Comparison of ENCODE assay signal across 9 mouse cellular contexts in genomic region chr1:51879333-51879770, GRCm38 (mm10). TPM values are rescaled to one million over a fixed set of nuclear protein-coding genes. Genes with fewer than 3 reads are reported as not detected.
DNase-seq lines count a peak whose midpoint lies in the region; ATAC-seq and TF ChIP-seq lines count a peak whose summit lies in the region.
"Had no signal": no experiment of that assay in that cellular context is flagged by ENCODE, and none has a peak within 500 bp of the region (broad histone marks: within the 10 kb centered on the region; RNA-seq: fewer than 3 reads in every experiment).

No protein-coding gene starts in this region.

- H3K4me3 ChIP-seq in hindbrain, embryonic 11.5 days (ENCODE audit: low read depth, low read length), result no peak overlapping the region
- no peak overlapping the region for H3K4me3 ChIP-seq in liver, adult 2 months (ENCODE audit: insufficient read depth, low read depth, low read length)
- H3K4me3 ChIP-seq in stomach, postnatal 0 days (ENCODE audit: low read depth, low read length), result no peak overlapping the region
- H3K4me3 ChIP-seq: liver, embryonic 15.5 days had no signal

- peaks cover 41% of the 10 kb centered on the region for H3K79me2 ChIP-seq in liver, adult 2 months (ENCODE audit: control insufficient read depth, insufficient read depth, low read length)

- ATAC-seq in hindbrain, embryonic 11.5 days (ENCODE audit: low FRiP score), result no peak
- no peak for ATAC-seq in stomach, postnatal 0 days (ENCODE audit: low FRiP score, low TSS enrichment)

- H3K4me1 ChIP-seq in hindbrain, embryonic 11.5 days (replicated peaks; ENCODE audit: control insufficient read depth, insufficient read depth, low read length), result peaks cover 9% of the 10 kb centered on the region
- H3K4me1 ChIP-seq in liver, adult 2 months (ENCODE audit: control insufficient read depth, insufficient read depth, low read length), result peaks cover 49% of the 10 kb centered on the region
- 0 out of 2 replicates have a peak, but pooled peaks cover 2% of the 10 kb centered on the region for H3K4me1 ChIP-seq in stomach, postnatal 0 days (replicated peaks; ENCODE audit: control insufficient read depth, insufficient read depth)

- H3K36me3 ChIP-seq in hindbrain, embryonic 11.5 days (ENCODE audit: control insufficient read depth, insufficient read depth, low read length), result no peaks in the 10 kb centered on the region
- peaks cover 4% of the 10 kb centered on the region; the same call in 1 of the 2 replicates for H3K36me3 ChIP-seq in liver, adult 2 months (ENCODE audit: control insufficient read depth, insufficient read depth, low read length)
- H3K36me3 ChIP-seq in stomach, postnatal 0 days (ENCODE audit: control insufficient read depth, insufficient read depth, low read length), result no peaks in the 10 kb centered on the region
- H3K36me3 ChIP-seq: liver, embryonic 15.5 days had no signal

- H3K9me3 ChIP-seq in hindbrain, embryonic 11.5 days (ENCODE audit: control insufficient read depth, low read length), result no peaks in the 10 kb centered on the region
- H3K9me3 ChIP-seq in stomach, postnatal 0 days (ENCODE audit: control insufficient read depth, low read length), result no peaks in the 10 kb centered on the region
- H3K9me3 ChIP-seq: liver, embryonic 15.5 days had no signal

- H3K4me2 ChIP-seq in hindbrain, embryonic 11.5 days (replicated peaks; ENCODE audit: low read depth, low read length), result no peak overlapping the region
- H3K4me2 ChIP-seq in stomach, postnatal 0 days (replicated peaks; ENCODE audit: low read depth), result 0 out of 2 replicates have a peak overlapping the region, but pooled peaks have one; percentile 8
- H3K4me2 ChIP-seq: liver, embryonic 15.5 days had no signal

- TF ChIP-seq CTCF in liver, adult 2 months (IDR thresholded peaks at IDR 0.05; ENCODE audit: low read depth, low read length), result no peak
- no peak for TF ChIP-seq CTCF in stomach, postnatal 0 days (IDR thresholded peaks at IDR 0.05; ENCODE audit: low read depth)

- peak; percentile 78 for DNase-seq in Muller cell, postnatal 12 days (ENCODE audit: inconsistent ontology term)
- DNase-seq in embryo, embryonic 9.5 days (ENCODE audit: extremely low spot score), result peak; percentile 39
- peak; percentile 19 for DNase-seq in hindbrain, embryonic 11.5 days (ENCODE audit: low spot score)
- peak; percentile 60 for DNase-seq in liver, adult 2 months (ENCODE audit: extremely low read depth, low read depth, low spot score)
- DNase-seq in stomach, postnatal 0 days (ENCODE audit: low spot score), result no peak
- no peak for DNase-seq in right cerebral cortex, adult 18-20 months
- no peak for DNase-seq in MN1 (ENCODE audit: low spot score)
- DNase-seq in layer of hippocampus, adult 8-10 months (ENCODE audit: low spot score in 2 of 2), result no peak

- no peak for TF ChIP-seq EP300 in stomach, postnatal 0 days (optimal IDR thresholded peaks at IDR 0.05)

- no peak for TF ChIP-seq POLR2A in liver, adult 2 months (IDR thresholded peaks at IDR 0.05; ENCODE audit: extremely low read depth, insufficient read depth, low read length)

- no peak overlapping the region for H3K27ac ChIP-seq in hindbrain, embryonic 11.5 days (ENCODE audit: low read depth, low read length)
- H3K27ac ChIP-seq in liver, adult 2 months (replicated peaks; ENCODE audit: insufficient read depth, low read depth, low read length), result peak overlapping the region; percentile 42
- H3K27ac ChIP-seq in stomach, postnatal 0 days (replicated peaks), result no peak overlapping the region
- H3K27ac ChIP-seq: liver, embryonic 15.5 days had no signal

- 6% methylated on average over 9 of the region's 9 CpGs for WGBS in hindbrain, embryonic 11.5 days
- 35% methylated on average over 9 of the region's 9 CpGs for WGBS in liver, adult 2 months
- WGBS in stomach, postnatal 0 days, result 43% methylated on average over 9 of the region's 9 CpGs

- H3K27me3 ChIP-seq in hindbrain, embryonic 11.5 days (ENCODE audit: control insufficient read depth, insufficient read depth, low read length), result no peaks in the 10 kb centered on the region
- H3K27me3 ChIP-seq in liver, adult 2 months (ENCODE audit: control insufficient read depth, insufficient read depth, low read length), result no peaks in the 10 kb centered on the region
- H3K27me3 ChIP-seq in stomach, postnatal 0 days (ENCODE audit: control insufficient read depth, insufficient read depth, low read length), result no peaks in the 10 kb centered on the region
- H3K27me3 ChIP-seq: liver, embryonic 15.5 days had no signal

- H3K9ac ChIP-seq in hindbrain, embryonic 11.5 days (ENCODE audit: low read depth, low read length), result no peak overlapping the region
- H3K9ac ChIP-seq in liver, adult 2 months (ENCODE audit: low read depth, low read length), result no peak overlapping the region
- H3K9ac ChIP-seq in stomach, postnatal 0 days (ENCODE audit: low read length), result no peak overlapping the region
- H3K9ac ChIP-seq: liver, embryonic 15.5 days had no signal

RNA-seq across cellular contexts. Expression of gene Myo1b, which starts 36.5 kb away (rescaled TPM):
- 116 and 156 TPM in 2 replicates for polyA plus RNA-seq in hindbrain, embryonic 11.5 days (2014; fragmentation: Nextera tagmentation; extraction: Ambion mirVana)
- 158 and 176 TPM in 2 replicates for total RNA-seq in liver, adult 2 months (2014; rRNA removed)
- 35.1 and 41.7 TPM in 2 replicates for polyA plus RNA-seq in liver, adult 2 months (2012; rRNA removed)
- 31.7 and 38.3 TPM in 2 replicates for polyA plus RNA-seq in stomach, postnatal 0 days (2015; fragmentation: Nextera tagmentation; extraction: Ambion mirVana)
- total RNA-seq in layer of hippocampus, adult 8-10 months (2022), result 10 to 100 TPM; 12.4 to 14.7 (median 13.6) TPM

Comparison
In these comparisons a context has a peak if more than half of its experiments do, and no peak if none do; other contexts are left out.
1. DNase-seq: peak in Muller cell, postnatal 12 days (single experiment), embryo, embryonic 9.5 days (single experiment), hindbrain, embryonic 11.5 days (single experiment) and liver, adult 2 months (single experiment); none in stomach, postnatal 0 days (single experiment), right cerebral cortex, adult 18-20 months (single experiment), MN1 (single experiment) and layer of hippocampus, adult 8-10 months (0 of 2).